Mouse (Mus musculus): ENCODE measurements around the gene Ptgfrn.

The Ptgfrn gene

GRCm38 (mm10) chr3:101110043-101110837 is at the start of gene Ptgfrn:
TSS of gene Ptgfrn (minus strand) at chr3:101110278.
- DNase-seq, result peak; percentile 66

DNA sequence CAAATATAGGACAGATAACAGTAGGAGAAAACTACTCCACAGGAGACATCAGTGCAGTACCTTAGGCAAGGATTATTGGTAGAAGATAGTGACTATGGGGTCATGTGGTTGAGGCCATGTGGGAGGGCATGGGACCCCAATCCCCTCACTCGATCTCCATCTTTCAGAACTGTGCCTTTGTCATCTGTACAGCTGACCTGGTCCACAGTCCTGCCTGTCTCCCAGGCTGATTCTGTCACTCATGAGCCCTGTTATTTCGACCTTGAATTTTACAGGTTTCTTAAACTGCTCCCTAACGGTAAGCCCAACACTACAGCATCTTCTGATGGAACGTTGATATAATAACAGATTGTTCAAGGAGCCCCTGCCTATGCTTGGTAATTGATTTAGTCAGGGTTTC is 49.6 kb upstream of the Ptgfrn start:
- no peak for DNase-seq

DNA sequence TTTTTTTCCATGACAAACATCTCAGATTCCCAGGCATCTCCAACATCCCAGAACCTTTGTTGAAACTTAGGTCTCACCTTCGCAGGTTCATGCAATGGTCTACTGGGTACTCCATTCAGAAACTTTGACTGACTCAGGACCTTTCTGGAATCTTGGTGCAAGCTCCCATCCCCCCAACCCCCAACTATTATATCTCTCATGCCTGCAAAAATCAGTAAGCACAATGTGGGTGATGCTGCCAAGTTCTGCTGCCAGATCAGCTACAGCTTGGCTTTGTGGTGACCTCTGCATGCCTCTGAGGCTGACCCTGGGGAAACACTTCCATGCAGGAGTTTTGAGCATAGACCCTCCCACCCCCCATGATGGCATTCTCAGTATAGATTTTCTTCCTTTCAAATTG is 44.0 kb upstream of the Ptgfrn start:
- no peak for DNase-seq

GRCm38 (mm10) chr3:101153341-101153740 is 43.3 kb upstream of the Ptgfrn start:
- DNase-seq, result no peak

- DNase-seq, result no peak
Observed at GRCm38 (mm10) chr3:101146126-101146772, 36.2 kb upstream of the Ptgfrn start.

DNA sequence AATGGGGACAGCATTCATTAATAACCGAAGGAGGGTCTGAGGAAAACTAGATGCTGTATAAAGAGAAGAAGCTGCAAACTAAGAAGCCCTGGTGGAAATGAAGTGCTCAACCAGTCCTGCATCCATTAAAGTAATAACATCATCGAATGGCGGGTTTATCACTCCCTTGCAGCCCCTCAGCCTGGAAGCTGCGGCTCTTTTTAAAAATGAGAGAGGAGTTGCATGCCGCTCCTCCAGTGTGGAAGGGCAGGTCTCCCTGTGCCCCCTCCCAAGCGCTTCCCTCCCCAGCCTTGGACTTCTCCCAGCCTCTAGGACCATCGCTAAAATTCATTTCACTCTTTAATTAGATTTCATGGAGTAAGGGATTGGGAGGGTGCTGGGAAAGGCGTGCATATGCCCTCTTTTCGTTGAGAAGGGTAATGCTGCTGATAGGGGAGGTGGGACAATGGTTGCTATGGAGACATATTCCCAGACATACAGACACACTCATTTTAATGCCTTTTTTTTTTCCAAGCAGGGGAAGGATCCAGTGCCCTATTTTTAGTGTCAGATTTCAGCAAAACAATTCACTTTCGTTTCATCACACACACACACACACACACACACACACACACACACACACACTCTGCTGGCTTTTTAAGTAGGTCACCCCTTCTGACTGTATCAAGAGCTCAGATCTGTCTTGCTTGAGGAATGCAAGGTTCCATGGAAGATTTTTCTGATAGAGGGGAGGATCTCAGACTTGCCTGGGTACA is 35.4 kb upstream of the Ptgfrn start:
- no peak for DNase-seq

GRCm38 (mm10) chr3:101144366-101144948 is 34.4 kb upstream of the Ptgfrn start:
- no peak for DNase-seq

DNA sequence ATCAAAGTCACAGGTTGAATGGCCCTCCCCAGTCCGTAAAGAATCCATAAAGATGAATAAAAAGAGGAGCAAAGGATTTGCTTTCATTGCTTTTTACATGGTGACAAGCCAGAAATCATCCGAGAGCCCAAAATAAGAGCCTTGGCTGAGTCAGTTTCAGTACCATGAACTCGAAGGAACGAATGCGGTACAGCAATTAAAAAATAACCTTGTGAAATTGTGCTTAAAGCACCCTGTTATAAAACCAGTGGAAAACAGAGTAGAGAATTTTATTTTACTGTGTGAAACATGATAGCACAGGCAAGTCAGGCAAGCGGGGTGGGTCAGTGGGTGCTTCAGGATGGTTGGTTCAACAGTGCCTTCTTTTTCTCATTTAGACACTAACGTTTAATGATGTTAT is 33.4 kb upstream of the Ptgfrn start:
- no peak for DNase-seq

- no peak for DNase-seq
Observed at GRCm38 (mm10) chr3:101141864-101142263, 31.8 kb upstream of the Ptgfrn start.

- DNase-seq, result no peak
Observed at GRCm38 (mm10) chr3:101139958-101140357, 29.9 kb upstream of the Ptgfrn start.

DNA sequence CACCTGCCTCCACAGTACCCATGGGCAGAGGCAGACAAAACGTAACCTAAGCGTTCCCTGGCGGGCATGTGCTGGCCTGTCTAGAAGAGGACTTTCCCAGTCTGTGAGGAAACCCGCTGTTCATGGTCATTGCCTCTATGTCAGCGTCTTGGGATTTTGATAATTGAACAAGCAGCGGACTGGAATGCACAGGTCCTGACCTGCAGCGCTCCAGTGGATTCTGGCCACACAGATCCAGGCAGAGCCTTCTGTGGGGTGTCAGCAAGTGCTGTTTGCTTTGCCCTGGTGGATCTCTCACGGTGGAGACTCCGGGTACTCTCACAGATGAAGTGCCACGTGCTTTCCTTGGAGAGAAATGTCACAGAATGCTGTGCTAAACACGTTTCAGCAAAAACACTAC is 26.4 kb upstream of the Ptgfrn start:
- DNase-seq, result no peak

DNA sequence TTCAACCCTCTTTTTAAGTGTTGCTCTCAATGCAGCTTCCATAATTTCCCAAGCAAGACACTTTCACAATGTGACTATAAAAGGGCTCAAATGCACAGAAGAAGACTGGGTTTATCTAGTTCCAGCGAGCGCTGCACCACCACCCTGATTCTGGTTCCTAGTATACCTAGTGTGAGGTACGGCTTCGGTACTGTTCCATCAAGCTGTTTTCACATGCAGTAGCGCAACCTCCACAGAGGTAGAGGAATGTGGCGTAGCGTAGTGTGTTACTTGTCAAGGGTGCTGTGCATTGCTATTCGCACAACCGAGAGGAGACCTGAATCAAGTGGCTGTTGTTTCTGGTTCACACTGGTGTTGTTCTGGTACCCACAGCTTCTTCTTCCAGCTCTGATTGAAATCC is 24.8 kb upstream of the Ptgfrn start:
- DNase-seq, result no peak

GRCm38 (mm10) chr3:101132981-101133380 is 22.9 kb upstream of the Ptgfrn start:
- no peak for DNase-seq

- DNase-seq, result no peak
Observed at GRCm38 (mm10) chr3:101131772-101132171, 21.7 kb upstream of the Ptgfrn start.

DNA sequence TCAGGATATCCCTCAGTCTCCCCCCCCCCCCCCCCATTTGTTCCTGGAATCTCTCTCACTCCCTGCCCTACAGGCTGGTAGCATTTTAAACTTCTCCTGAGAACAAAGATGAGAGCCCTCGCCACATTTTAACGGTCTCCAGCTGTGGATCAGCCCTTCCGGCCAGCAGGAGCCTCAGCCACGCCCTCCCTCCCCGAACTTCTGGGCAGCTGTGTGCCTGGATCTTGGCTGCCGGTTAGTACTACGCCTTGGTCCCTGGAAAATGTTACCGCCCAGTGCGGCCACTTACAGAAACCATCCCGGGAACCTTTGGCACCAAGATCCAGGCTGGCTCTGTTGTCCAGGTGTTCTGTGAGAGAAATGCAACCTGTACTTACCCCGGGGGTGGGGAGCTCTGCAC is 20.4 kb upstream of the Ptgfrn start:
- DNase-seq, result no peak

DNA sequence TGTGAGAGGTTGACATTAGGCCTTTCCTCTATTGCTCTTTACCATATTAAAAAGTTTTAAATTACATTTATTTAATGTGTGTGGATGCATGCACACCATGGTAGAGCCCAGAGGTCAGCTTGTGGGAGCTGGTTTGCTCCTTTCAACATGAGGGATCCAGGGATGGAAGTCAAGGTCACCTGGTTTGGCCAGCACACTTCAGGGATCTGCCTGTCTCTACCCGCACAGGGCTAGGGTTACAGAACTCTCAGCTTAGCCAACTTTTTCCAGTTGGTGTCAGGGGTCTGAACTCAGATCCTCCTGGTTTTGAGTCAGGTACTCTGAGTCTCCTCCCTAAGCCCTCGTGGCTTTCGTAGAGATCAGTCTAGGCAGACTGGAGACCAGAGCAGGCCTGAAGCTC is 19.5 kb upstream of the Ptgfrn start:
- DNase-seq, result no peak

- DNase-seq, result no peak
Observed at GRCm38 (mm10) chr3:101129090-101129489, 19.0 kb upstream of the Ptgfrn start.

GRCm38 (mm10) chr3:101127766-101128165 is 17.7 kb upstream of the Ptgfrn start:
- no peak for DNase-seq

- no peak for DNase-seq
Observed at GRCm38 (mm10) chr3:101124716-101125115, 14.6 kb upstream of the Ptgfrn start.

GRCm38 (mm10) chr3:101122479-101122878 is 12.4 kb upstream of the Ptgfrn start:
- no peak for DNase-seq

GRCm38 (mm10) chr3:101117774-101118173 is 7.7 kb upstream of the Ptgfrn start:
- no peak for DNase-seq

GRCm38 (mm10) chr3:101117386-101117749 is 7.3 kb upstream of the Ptgfrn start:
- no peak for DNase-seq

All from right cerebral cortex, postnatal 25 days (tissue).